Mouse (Mus musculus): Measurements from ENCODE around the gene Csnk1e. TPM values are rescaled to one million over a fixed set of nuclear protein-coding genes. Genes with fewer than 3 reads are reported as not detected.

Gene Csnk1e
- 14.7 and 25.9 TPM in 2 replicates for polyA plus RNA-seq (2012; rRNA removed)

GRCm38 (mm10) chr15:79455106-79455810, at the start of gene Csnk1e:
Gene Csnk1e, minus strand, starts transcription at chr15:79455566.
- TF ChIP-seq CTCF (IDR thresholded peaks at IDR 0.05; ENCODE audit: extremely low read depth, insufficient read length, insufficient replicate concordance, low read depth, low read length), result no peak
- 0 out of 2 replicates have a peak, but pooled peaks have one; percentile 32 for TF ChIP-seq POLR2A (IDR thresholded peaks at IDR 0.05; ENCODE audit: low read depth, low read length)
- Histone ChIP-seq H3K27ac (ENCODE audit: insufficient read depth, low read depth, low read length) (no peak within 1 kb of the TSS), H3K36me3 (ENCODE audit: control insufficient read depth, insufficient read depth, low read length) (no peaks in the 10 kb centered on the region), H3K4me3 (ENCODE audit: low read depth, low read length) (peak within 1 kb of the TSS; percentile 50), H3K27me3 (ENCODE audit: control insufficient read depth, insufficient read depth, low read length) (no peaks in the 10 kb centered on the region), H3K4me1 (ENCODE audit: control insufficient read depth, insufficient read depth, insufficient read length, low read length) (peaks cover 6% of the 10 kb centered on the region; the same call in 1 of the 2 replicates)
- WGBS, result 2% methylated on average over 24 of the region's 24 CpGs

- H3K4me3 ChIP-seq (ENCODE audit: low read depth, low read length), result peak within 1 kb of the TSS; percentile 64
- no peaks in the 10 kb centered on the region for H3K36me3 ChIP-seq (ENCODE audit: control insufficient read depth, insufficient read depth, low read length)
- H3K4me1 ChIP-seq (ENCODE audit: control insufficient read depth, insufficient read depth, insufficient read length, low read length), result 0 out of 2 replicates have a peak, but pooled peaks cover 1% of the 10 kb centered on the region
- peaks cover 60% of the 10 kb centered on the region for H3K27me3 ChIP-seq (ENCODE audit: control insufficient read depth, insufficient read depth, low read length)
- no peak for TF ChIP-seq CTCF (IDR thresholded peaks at IDR 0.05; ENCODE audit: extremely low read depth, insufficient read length, insufficient replicate concordance, low read depth, low read length)
- TF ChIP-seq POLR2A (IDR thresholded peaks at IDR 0.05; ENCODE audit: low read depth, low read length), result no peak
- WGBS, result 2% methylated on average over 60 of the region's 60 CpGs
- no peak within 1 kb of the TSS for H3K27ac ChIP-seq (ENCODE audit: insufficient read depth, low read depth, low read length)
Observed at GRCm38 (mm10) chr15:79504707-79505452, 49.5 kb upstream of the Csnk1e start, which contains the start of gene Kcnj4. Gene Kcnj4, minus strand, starts transcription at chr15:79505241.

DNA sequence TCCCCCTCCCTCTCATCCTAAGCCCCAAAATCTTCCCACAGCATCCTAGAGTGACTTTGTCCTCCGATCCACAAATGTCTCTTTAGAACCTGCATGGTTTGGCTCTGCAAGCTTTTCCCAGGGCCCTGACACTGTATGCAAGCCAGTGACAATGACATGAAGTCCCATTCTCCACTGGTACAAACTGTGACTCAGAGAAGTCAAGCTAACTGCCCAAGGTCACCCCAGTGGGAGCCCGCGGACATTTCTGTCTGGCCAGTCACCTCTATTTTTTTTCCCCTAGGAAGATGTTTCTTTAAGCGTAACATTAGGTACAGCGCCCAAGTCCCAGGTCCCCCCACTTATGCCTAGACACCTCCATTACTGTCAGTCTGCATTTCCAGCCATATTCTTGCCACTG, 48.1 kb upstream of the Csnk1e start:
- H3K4me3 ChIP-seq (ENCODE audit: low read depth, low read length), result no peak overlapping the region
- no peak overlapping the region for H3K27ac ChIP-seq (ENCODE audit: insufficient read depth, low read depth, low read length)
- TF ChIP-seq POLR2A (IDR thresholded peaks at IDR 0.05; ENCODE audit: low read depth, low read length), result no peak
- no peak for TF ChIP-seq CTCF (IDR thresholded peaks at IDR 0.05; ENCODE audit: extremely low read depth, insufficient read length, insufficient replicate concordance, low read depth, low read length)
- no peaks in the 10 kb centered on the region for H3K36me3 ChIP-seq (ENCODE audit: control insufficient read depth, insufficient read depth, low read length)
- 0 out of 2 replicates have a peak, but pooled peaks cover 1% of the 10 kb centered on the region for H3K4me1 ChIP-seq (ENCODE audit: control insufficient read depth, insufficient read depth, insufficient read length, low read length)
- WGBS, result 69% methylated on average over 5 of the region's 5 CpGs
- peaks cover 60% of the 10 kb centered on the region for H3K27me3 ChIP-seq (ENCODE audit: control insufficient read depth, insufficient read depth, low read length)

GRCm38 (mm10) chr15:79502891-79503341, 47.5 kb upstream of the Csnk1e start:
- TF ChIP-seq POLR2A (IDR thresholded peaks at IDR 0.05; ENCODE audit: low read depth, low read length) (no peak), CTCF (IDR thresholded peaks at IDR 0.05; ENCODE audit: extremely low read depth, insufficient read length, insufficient replicate concordance, low read depth, low read length) (no peak)
- Histone ChIP-seq H3K27me3 (ENCODE audit: control insufficient read depth, insufficient read depth, low read length) (peaks cover 57% of the 10 kb centered on the region), H3K4me1 (ENCODE audit: control insufficient read depth, insufficient read depth, insufficient read length, low read length) (0 out of 2 replicates have a peak, but pooled peaks cover 1% of the 10 kb centered on the region), H3K27ac (ENCODE audit: insufficient read depth, low read depth, low read length) (no peak overlapping the region), H3K4me3 (ENCODE audit: low read depth, low read length) (no peak overlapping the region), H3K36me3 (ENCODE audit: control insufficient read depth, insufficient read depth, low read length) (no peaks in the 10 kb centered on the region)
- 26% methylated on average over 18 of the region's 18 CpGs for WGBS

- no peak overlapping the region for H3K27ac ChIP-seq (ENCODE audit: insufficient read depth, low read depth, low read length)
Observed at GRCm38 (mm10) chr15:79500110-79500509, 44.7 kb upstream of the Csnk1e start.

GRCm38 (mm10) chr15:79493527-79493926, 38.2 kb upstream of the Csnk1e start:
- TF ChIP-seq POLR2A (IDR thresholded peaks at IDR 0.05; ENCODE audit: low read depth, low read length), result no peak
- TF ChIP-seq CTCF (IDR thresholded peaks at IDR 0.05; ENCODE audit: extremely low read depth, insufficient read length, insufficient replicate concordance, low read depth, low read length), result no peak
- WGBS, result 48% methylated on average over 18 of the region's 18 CpGs

More at GRCm38 (mm10) chr15:79500110-79500509, 44.7 kb upstream of the Csnk1e start:
- H3K4me3 ChIP-seq (ENCODE audit: low read depth, low read length), result no peak overlapping the region
- no peaks in the 10 kb centered on the region for H3K4me1 ChIP-seq (ENCODE audit: control insufficient read depth, insufficient read depth, insufficient read length, low read length)
- peaks cover 31% of the 10 kb centered on the region for H3K27me3 ChIP-seq (ENCODE audit: control insufficient read depth, insufficient read depth, low read length)
- no peaks in the 10 kb centered on the region for H3K36me3 ChIP-seq (ENCODE audit: control insufficient read depth, insufficient read depth, low read length)
- 75% methylated on average over 17 of the region's 17 CpGs for WGBS
- TF ChIP-seq CTCF (IDR thresholded peaks at IDR 0.05; ENCODE audit: extremely low read depth, insufficient read length, insufficient replicate concordance, low read depth, low read length) (no peak), POLR2A (IDR thresholded peaks at IDR 0.05; ENCODE audit: low read depth, low read length) (no peak)

DNA sequence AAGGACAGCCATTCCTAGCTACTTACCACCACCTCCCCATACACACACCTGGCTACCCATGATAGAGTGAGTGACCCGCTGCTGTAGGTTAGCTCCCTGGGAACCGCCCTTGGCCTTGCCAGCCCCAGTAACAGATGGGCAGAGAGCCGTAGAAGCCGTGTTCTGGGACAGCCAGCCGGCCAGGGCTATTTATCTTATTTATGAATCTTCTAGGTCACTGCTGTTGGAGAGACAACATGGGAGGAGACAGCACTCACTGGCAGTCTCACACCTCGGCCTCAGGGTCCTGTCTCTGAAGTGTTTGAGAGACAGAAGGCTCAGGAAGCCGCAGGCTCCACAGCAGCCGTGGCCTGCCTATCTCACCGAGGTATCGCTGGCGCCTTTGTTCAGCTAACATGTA, 34.1 kb upstream of the Csnk1e start:
- no peaks in the 10 kb centered on the region for H3K36me3 ChIP-seq (ENCODE audit: control insufficient read depth, insufficient read depth, low read length)
- no peak for TF ChIP-seq POLR2A (IDR thresholded peaks at IDR 0.05; ENCODE audit: low read depth, low read length)
- no peak for TF ChIP-seq CTCF (IDR thresholded peaks at IDR 0.05; ENCODE audit: extremely low read depth, insufficient read length, insufficient replicate concordance, low read depth, low read length)
- no peak overlapping the region for H3K27ac ChIP-seq (ENCODE audit: insufficient read depth, low read depth, low read length)
- H3K27me3 ChIP-seq (ENCODE audit: control insufficient read depth, insufficient read depth, low read length), result no peaks in the 10 kb centered on the region
- no peak overlapping the region for H3K4me3 ChIP-seq (ENCODE audit: low read depth, low read length)
- H3K4me1 ChIP-seq (ENCODE audit: control insufficient read depth, insufficient read depth, insufficient read length, low read length), result no peaks in the 10 kb centered on the region
- WGBS, result 65% methylated on average over 11 of the region's 11 CpGs

More at GRCm38 (mm10) chr15:79493527-79493926, 38.2 kb upstream of the Csnk1e start:
- H3K27me3 ChIP-seq (ENCODE audit: control insufficient read depth, insufficient read depth, low read length), result no peaks in the 10 kb centered on the region
- no peak overlapping the region for H3K4me3 ChIP-seq (ENCODE audit: low read depth, low read length)
- H3K27ac ChIP-seq (ENCODE audit: insufficient read depth, low read depth, low read length), result no peak overlapping the region
- H3K36me3 ChIP-seq (ENCODE audit: control insufficient read depth, insufficient read depth, low read length), result no peaks in the 10 kb centered on the region
- no peaks in the 10 kb centered on the region for H3K4me1 ChIP-seq (ENCODE audit: control insufficient read depth, insufficient read depth, insufficient read length, low read length)
